Mouse (Mus musculus) heart, postnatal 0 days (tissue): Measurements from ENCODE around the gene Gtpbp6.

Source experiments
- CTCF ChIP-seq: IDR thresholded peaks from 2 replicates; pipeline ENCODE4 v1.5.1; 2016; ENCODE audit warnings: antibody characterized with exemption, control low read depth, low read depth
- EP300 ChIP-seq: IDR thresholded peaks from 2 replicates; pipeline ENCODE4 v1.6.1; 2016; ENCODE audit warnings: antibody characterized with exemption, low read depth

DNA sequence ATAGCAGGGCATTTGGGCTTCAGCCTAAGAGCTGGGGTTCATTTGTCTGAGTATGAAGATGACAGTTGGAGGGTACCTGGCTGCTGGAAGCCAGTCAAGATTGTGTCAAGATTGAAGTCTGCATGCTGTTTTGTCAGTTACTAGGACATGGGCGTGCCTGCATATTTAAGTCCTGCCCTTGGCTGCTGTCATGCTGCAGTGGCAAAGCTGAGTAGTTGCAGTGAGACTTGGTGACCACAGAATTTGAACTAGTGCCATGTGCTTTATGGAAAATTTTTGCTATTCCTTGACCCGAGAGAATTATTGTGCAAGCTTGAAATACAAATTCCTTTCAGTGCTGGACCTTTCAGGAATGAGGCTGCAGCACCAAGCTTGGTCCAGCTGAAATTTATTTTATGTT is 34.3 kb upstream of the Gtpbp6 start:
- TF ChIP-seq CTCF (no peak), EP300 (no peak)
